Mouse (Mus musculus): ENCODE results near the gene Fbp1. TPM values are rescaled to one million over a fixed set of nuclear protein-coding genes. Genes with fewer than 3 reads are reported as not detected.

Gene Fbp1
- polyA plus RNA-seq, 2 experiments, result 1.2 to 4.5 TPM

DNA sequence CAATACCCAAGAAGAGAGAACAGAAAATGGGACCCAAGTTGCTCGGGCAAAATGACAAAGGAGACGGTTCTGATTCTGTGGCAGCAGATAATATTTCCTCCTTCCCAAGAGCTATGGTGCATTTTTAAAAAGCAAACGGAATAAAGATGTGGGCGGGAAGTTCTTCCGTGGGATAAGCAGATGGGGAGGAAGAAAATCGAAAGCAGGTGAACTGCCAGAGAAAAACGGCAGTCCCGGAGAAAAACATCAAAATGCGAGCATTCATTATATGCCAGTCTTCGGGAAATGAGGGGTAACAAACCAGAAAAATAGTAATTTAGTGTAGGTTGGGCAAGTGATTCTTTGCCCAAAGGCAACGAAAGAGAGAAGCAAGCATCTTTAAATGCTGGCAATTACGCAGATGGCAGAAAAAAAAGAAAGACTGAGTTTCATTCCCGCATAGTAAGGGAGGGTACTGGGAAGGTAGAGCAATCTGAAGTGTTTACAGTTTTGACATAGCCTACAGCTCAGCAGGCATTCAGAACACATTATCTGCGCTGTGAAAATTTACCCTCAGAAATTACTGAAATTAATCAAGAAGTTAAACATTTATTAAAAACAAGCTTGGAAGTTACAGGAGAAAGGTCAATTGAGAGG, 19.6 kb upstream of the Fbp1 start:
- WGBS (ENCODE audit: insufficient replicate concordance), result 74% methylated on average over 14 of the region's 14 CpGs
- Histone ChIP-seq H3K9ac (replicated peaks) (no peak overlapping the region), H3K4me3 (ENCODE audit: insufficient read depth in 1 of 2, low read depth in 2 of 2, low read length in 2 of 2) (no peak overlapping the region), H3K9me3 (ENCODE audit: control insufficient read depth, low read length) (no peaks in the 10 kb centered on the region), H3K4me2 (ENCODE audit: low read depth) (no peak overlapping the region), H3K27ac (no peak overlapping the region), H3K36me3 (replicated peaks; ENCODE audit: control insufficient read depth, insufficient read depth, low read depth) (no peaks in the 10 kb centered on the region), H3K4me1 (replicated peaks; ENCODE audit: control insufficient read depth in 2 of 2, insufficient read depth in 2 of 2, low read length in 1 of 2) (peaks cover 31 to 39% of the 10 kb centered on the region in 2 experiments), H3K27me3 (ENCODE audit: control insufficient read depth, insufficient read depth, low read length) (no peaks in the 10 kb centered on the region)
- no peak for DNase-seq (ENCODE audit: low read depth in 3 of 3, low spot score in 3 of 3)
- ATAC-seq (ENCODE audit: insufficient read depth), result no peak
- TF ChIP-seq EP300 (IDR thresholded peaks at IDR 0.05; ENCODE audit: low read depth), result no peak
- TF ChIP-seq CTCF (IDR thresholded peaks at IDR 0.05; ENCODE audit: low read depth), result no peak

GRCm38 (mm10) chr13:62901139-62901538, 13.1 kb upstream of the Fbp1 start:
- Histone ChIP-seq H3K27me3 (ENCODE audit: control insufficient read depth, insufficient read depth, low read length) (no peaks in the 10 kb centered on the region), H3K36me3 (replicated peaks; ENCODE audit: control insufficient read depth, insufficient read depth, low read depth) (no peaks in the 10 kb centered on the region), H3K4me2 (ENCODE audit: low read depth) (no peak overlapping the region), H3K27ac (no peak overlapping the region), H3K9ac (replicated peaks) (no peak overlapping the region), H3K4me1 (replicated peaks; ENCODE audit: control insufficient read depth in 2 of 2, insufficient read depth in 2 of 2, low read length in 1 of 2) (no peaks in the 10 kb centered on the region), H3K9me3 (ENCODE audit: control insufficient read depth, low read length) (no peaks in the 10 kb centered on the region), H3K4me3 (ENCODE audit: insufficient read depth in 1 of 2, low read depth in 2 of 2, low read length in 2 of 2) (no peak overlapping the region)
- ATAC-seq (ENCODE audit: insufficient read depth) (no peak), DNase-seq (ENCODE audit: low read depth in 3 of 3, low spot score in 3 of 3) (no peak)
- TF ChIP-seq CTCF (IDR thresholded peaks at IDR 0.05; ENCODE audit: low read depth) (no peak), EP300 (IDR thresholded peaks at IDR 0.05; ENCODE audit: low read depth) (no peak)

- no peaks in the 10 kb centered on the region for H3K27me3 ChIP-seq (ENCODE audit: control insufficient read depth, insufficient read depth, low read length)
- H3K36me3 ChIP-seq (replicated peaks; ENCODE audit: control insufficient read depth, insufficient read depth, low read depth), result no peaks in the 10 kb centered on the region
- H3K27ac ChIP-seq, result no peak overlapping the region
- no peak for ATAC-seq (ENCODE audit: insufficient read depth)
- no peak overlapping the region for H3K4me3 ChIP-seq (ENCODE audit: insufficient read depth in 1 of 2, low read depth in 2 of 2, low read length in 2 of 2)
- WGBS (ENCODE audit: insufficient replicate concordance), result 66% methylated on average over 4 of the region's 4 CpGs
- no peaks in the 10 kb centered on the region for H3K9me3 ChIP-seq (ENCODE audit: control insufficient read depth, low read length)
- H3K9ac ChIP-seq (replicated peaks), result no peak overlapping the region
- H3K4me2 ChIP-seq (ENCODE audit: low read depth), result no peak overlapping the region
- TF ChIP-seq CTCF (IDR thresholded peaks at IDR 0.05; ENCODE audit: low read depth) (no peak), EP300 (IDR thresholded peaks at IDR 0.05; ENCODE audit: low read depth) (no peak)
- 0 out of 4 replicates have a peak, but pooled peaks cover 0 to 2% of the 10 kb centered on the region in 2 experiments for H3K4me1 ChIP-seq (replicated peaks; ENCODE audit: control insufficient read depth in 2 of 2, insufficient read depth in 2 of 2, low read length in 1 of 2)
- DNase-seq (ENCODE audit: low read depth in 3 of 3, low spot score in 3 of 3), result no peak
These were observed 10.0 kb upstream of the Fbp1 start for GRCm38 (mm10) chr13:62897927-62898646.

DNA sequence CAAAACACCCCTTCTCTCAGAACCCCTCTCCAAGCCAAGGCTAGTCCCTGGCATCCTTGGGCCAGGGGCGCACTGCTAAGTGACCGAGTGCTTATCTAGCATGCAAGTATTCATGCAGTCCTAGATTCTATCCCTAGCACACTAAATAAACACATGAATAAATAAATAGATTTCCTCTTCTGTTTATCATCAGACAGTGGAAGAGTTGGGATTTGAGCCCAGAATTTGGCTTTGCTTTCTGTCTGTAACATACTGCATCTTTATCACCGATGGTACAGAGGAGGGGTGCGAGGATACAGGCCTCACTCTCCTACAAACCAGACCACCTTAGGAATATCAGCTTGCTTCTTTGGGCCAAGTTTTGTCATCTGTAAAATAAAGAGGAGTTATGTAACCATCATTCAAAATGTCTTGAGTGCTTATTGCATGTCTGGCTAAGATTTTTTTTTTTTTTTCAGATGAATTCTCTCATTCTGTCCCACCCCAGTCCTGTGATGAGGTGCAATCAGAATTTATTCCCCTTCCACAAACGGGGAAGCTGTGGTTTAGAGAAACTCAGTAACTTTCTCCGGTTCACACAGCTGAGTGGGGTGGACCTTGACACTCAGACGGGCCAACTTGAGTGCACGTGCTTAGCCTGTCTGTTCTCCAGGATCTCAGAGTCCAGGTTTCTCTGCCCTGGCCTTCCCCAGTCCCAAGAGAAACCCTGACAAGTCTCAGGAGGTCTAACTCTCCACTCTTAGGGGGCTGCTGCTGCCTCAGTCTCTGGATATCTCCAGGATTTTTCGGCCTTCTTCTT, 5.2 kb upstream of the Fbp1 start:
- Histone ChIP-seq H3K4me1 (replicated peaks; ENCODE audit: control insufficient read depth in 2 of 2, insufficient read depth in 2 of 2, low read length in 1 of 2) (0 out of 4 replicates have a peak, but pooled peaks cover 0 to 2% of the 10 kb centered on the region in 2 experiments), H3K9me3 (ENCODE audit: control insufficient read depth, low read length) (no peaks in the 10 kb centered on the region), H3K36me3 (replicated peaks; ENCODE audit: control insufficient read depth, insufficient read depth, low read depth) (no peaks in the 10 kb centered on the region), H3K27ac (no peak overlapping the region), H3K4me3 (ENCODE audit: insufficient read depth in 1 of 2, low read depth in 2 of 2, low read length in 2 of 2) (no peak overlapping the region), H3K9ac (replicated peaks) (no peak overlapping the region), H3K4me2 (ENCODE audit: low read depth) (no peak overlapping the region), H3K27me3 (ENCODE audit: control insufficient read depth, insufficient read depth, low read length) (peaks cover 4% of the 10 kb centered on the region)
- 44% methylated on average over 9 of the region's 9 CpGs for WGBS (ENCODE audit: insufficient replicate concordance)
- TF ChIP-seq CTCF (IDR thresholded peaks at IDR 0.05; ENCODE audit: low read depth), result no peak
- no peak for TF ChIP-seq EP300 (IDR thresholded peaks at IDR 0.05; ENCODE audit: low read depth)
- ATAC-seq (ENCODE audit: insufficient read depth) (no peak), DNase-seq (ENCODE audit: low read depth in 3 of 3, low spot score in 3 of 3) (no peak)

GRCm38 (mm10) chr13:62889311-62889710, 1.2 kb upstream of the Fbp1 start:
- WGBS (ENCODE audit: insufficient replicate concordance), result 57% methylated on average over 2 of the region's 2 CpGs
- DNase-seq (ENCODE audit: low read depth in 3 of 3, low spot score in 3 of 3) (no peak), ATAC-seq (ENCODE audit: insufficient read depth) (no peak)
- TF ChIP-seq EP300 (IDR thresholded peaks at IDR 0.05; ENCODE audit: low read depth) (no peak), CTCF (IDR thresholded peaks at IDR 0.05; ENCODE audit: low read depth) (no peak)
- Histone ChIP-seq H3K4me3 (ENCODE audit: insufficient read depth in 1 of 2, low read depth in 2 of 2, low read length in 2 of 2) (no peak overlapping the region), H3K4me2 (ENCODE audit: low read depth) (no peak overlapping the region), H3K4me1 (replicated peaks; ENCODE audit: control insufficient read depth in 2 of 2, insufficient read depth in 2 of 2, low read length in 1 of 2) (0 out of 4 replicates have a peak, but pooled peaks cover 0 to 2% of the 10 kb centered on the region in 2 experiments), H3K36me3 (replicated peaks; ENCODE audit: control insufficient read depth, insufficient read depth, low read depth) (no peaks in the 10 kb centered on the region), H3K27me3 (ENCODE audit: control insufficient read depth, insufficient read depth, low read length) (peaks cover 16% of the 10 kb centered on the region), H3K27ac (no peak overlapping the region), H3K9ac (replicated peaks) (no peak overlapping the region), H3K9me3 (ENCODE audit: control insufficient read depth, low read length) (no peaks in the 10 kb centered on the region)

All from liver, embryonic 14.5 days (tissue).